Mouse (Mus musculus) layer of hippocampus, postnatal 10 days (tissue): ENCODE data around the gene Selenot. TPM values are rescaled to one million over a fixed set of nuclear protein-coding genes. Genes with fewer than 3 reads are reported as not detected.
"Not testable (repeated sequence)": the region's sequence is repeated elsewhere in the genome, so short reads cannot be mapped to it uniquely, and the experiment has no call there.

Source experiments
- DNase-seq, 2 experiments: peaks; one replicate each; pipeline ENCODE4 v3.0.0; 2021; ENCODE audit warnings: low spot score in 2 of 2
- long read RNA-seq: library from polyadenylated mRNA; stranded (forward); transcript quantifications from one replicate; pipeline ENCODE4 v2.0.0, GENCODE M21; 2023
- total RNA-seq, 2 experiments: library from RNA; stranded (reverse); gene quantifications; 2 replicates each; pipeline ENCODE4 v1.2.3; 2021

Gene Selenot
- total RNA-seq = 100 to 1,000 TPM; 168 to 170 TPM
- long read RNA-seq, transcript Selenot-201 (6 exons, 3,157 nt) = major isoform, 11 of 35 reads
- long read RNA-seq, partial matches to known transcripts = 3 of 35 reads
- long read RNA-seq, other reads (novel, unspliced or antisense) = 21 of 35 reads

GRCm38 (mm10) chr3:58576137-58577066, at the start of gene Selenot:
TSS of gene Selenot (plus strand) at chr3:58576636.
- peak; percentile 98 to 99 for DNase-seq

GRCm38 (mm10) chr3:58536573-58536972, 39.9 kb upstream of the Selenot start:
- no peak for DNase-seq

GRCm38 (mm10) chr3:58552001-58552811, 24.2 kb upstream of the Selenot start:
- DNase-seq = no peak

- no peak for DNase-seq
These were observed 19.8 kb upstream of the Selenot start for GRCm38 (mm10) chr3:58556649-58557048.

GRCm38 (mm10) chr3:58559887-58560286, 16.5 kb upstream of the Selenot start:
- DNase-seq = no peak

GRCm38 (mm10) chr3:58561437-58561836, 15.0 kb upstream of the Selenot start:
- no peak for DNase-seq

- no peak for DNase-seq
These were observed 5.6 kb upstream of the Selenot start for GRCm38 (mm10) chr3:58570821-58571220.

GRCm38 (mm10) chr3:58577067-58577503, 649 bp downstream of the Selenot start:
- no peak for DNase-seq

- no peak for DNase-seq
These were observed 1.1 kb downstream of the Selenot start for GRCm38 (mm10) chr3:58577506-58578050.

- no peak for DNase-seq
These were observed 5.1 kb downstream of the Selenot start for GRCm38 (mm10) chr3:58581530-58581929.

GRCm38 (mm10) chr3:58582297-58582696, 5.9 kb downstream of the Selenot start:
- no peak for DNase-seq

GRCm38 (mm10) chr3:58582788-58583426, 6.5 kb downstream of the Selenot start:
- no peak for DNase-seq

- DNase-seq = not testable (repeated sequence)
These were observed 14.1 kb downstream of the Selenot start for GRCm38 (mm10) chr3:58590544-58590943.

GRCm38 (mm10) chr3:58592666-58593065, 16.2 kb downstream of the Selenot start:
- DNase-seq = not testable (repeated sequence)

GRCm38 (mm10) chr3:58593623-58594022, 17.2 kb downstream of the Selenot start:
- DNase-seq = no peak

- no peak for DNase-seq
These were observed 32.1 kb downstream of the Selenot start for GRCm38 (mm10) chr3:58608506-58608905.

- DNase-seq = no peak
These were observed 33.5 kb downstream of the Selenot start for GRCm38 (mm10) chr3:58609985-58610384.

- DNase-seq = no peak
These were observed 44.6 kb downstream of the Selenot start for GRCm38 (mm10) chr3:58621066-58621465.

- no peak for DNase-seq
These were observed 46.4 kb downstream of the Selenot start for GRCm38 (mm10) chr3:58622665-58623394.

GRCm38 (mm10) chr3:58624981-58625380, 48.5 kb downstream of the Selenot start:
- no peak for DNase-seq
